Mouse (Mus musculus) splenic B cell, adult 2 months (primary cell): ENCODE measurements around the gene Faf2.
A peak's percentile ranks its signal among the peaks of the same experiment; 100 is the strongest.

Experiments
- DNase-seq: peaks from one replicate; pipeline ENCODE4 v3.0.0-alpha.2; 2011; ENCODE audit warnings: low read depth, low spot score
- H3K27me3 ChIP-seq: 2 replicates; pipeline ENCODE4 v1.6.1; 2012; ENCODE audit warnings: mild to moderate bottlenecking, low read length, moderate library complexity, mixed read lengths; ENCODE audit not compliant: control insufficient read depth, poor library complexity, insufficient read depth, severe bottlenecking
- H3K36me3 ChIP-seq: 2 replicates; pipeline ENCODE4 v1.6.1; 2012; ENCODE audit warnings: mild to moderate bottlenecking, low read length, moderate library complexity, mixed read lengths; ENCODE audit not compliant: control insufficient read depth, poor library complexity, insufficient read depth, severe bottlenecking

The Faf2 gene

GRCm38 (mm10) chr13:54681291-54681690 lies 59.7 kb downstream of the Faf2 start:
- no peak for DNase-seq
- Histone ChIP-seq H3K36me3 (peaks cover 33% of the 10 kb centered on the region), H3K27me3 (no peaks in the 10 kb centered on the region)

DNA sequence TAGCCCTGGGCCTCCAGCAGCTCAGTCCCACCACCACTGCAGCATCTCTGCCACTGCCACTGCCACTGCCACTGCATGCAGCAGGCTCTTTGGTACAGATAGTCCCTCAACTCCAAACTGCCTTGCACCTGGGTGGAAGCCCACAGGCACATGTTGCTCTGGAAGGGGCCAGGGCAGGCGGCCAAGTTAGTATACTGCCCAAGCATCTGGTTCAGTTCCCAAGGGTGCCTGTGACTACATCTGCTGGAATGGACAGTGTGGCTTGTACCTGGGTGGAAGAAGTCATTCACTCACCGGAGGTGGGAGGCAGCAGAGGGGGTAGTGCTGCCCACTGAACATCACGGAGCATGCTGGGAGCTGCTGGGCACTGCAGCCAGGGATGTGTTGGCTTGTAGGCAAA lies 61.7 kb downstream of the Faf2 start:
- DNase-seq: no peak
- H3K36me3 ChIP-seq: peaks cover 33% of the 10 kb centered on the region
- H3K27me3 ChIP-seq: no peaks in the 10 kb centered on the region

GRCm38 (mm10) chr13:54684140-54684896 lies 62.7 kb downstream of the Faf2 start:
- Histone ChIP-seq H3K27me3 (no peaks in the 10 kb centered on the region), H3K36me3 (peaks cover 31% of the 10 kb centered on the region)
- no peak for DNase-seq

DNA sequence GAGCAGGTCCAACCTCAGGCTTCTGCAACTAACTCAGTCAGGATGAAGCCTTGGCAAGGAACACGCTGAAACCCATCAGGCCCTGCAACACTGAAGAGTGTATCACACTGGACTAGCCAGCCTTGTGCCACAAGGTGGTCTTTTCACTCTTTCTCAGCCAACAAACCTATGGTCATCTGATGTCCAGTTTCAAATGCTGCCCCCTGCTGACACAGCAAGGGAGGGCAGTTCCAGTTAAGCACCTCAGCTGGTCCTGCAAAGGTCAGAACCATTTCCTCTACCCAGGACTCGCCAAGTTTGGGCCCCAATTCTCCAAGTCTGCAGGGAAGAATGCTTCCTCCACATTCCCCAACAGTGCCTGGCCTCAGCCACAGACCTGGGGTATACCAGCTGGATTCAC lies 63.6 kb downstream of the Faf2 start:
- Histone ChIP-seq H3K27me3 (no peaks in the 10 kb centered on the region), H3K36me3 (peaks cover 28% of the 10 kb centered on the region)
- DNase-seq: peak; percentile 33

- DNase-seq: no peak
- Histone ChIP-seq H3K27me3 (no peaks in the 10 kb centered on the region), H3K36me3 (peaks cover 20% of the 10 kb centered on the region)
Measured at GRCm38 (mm10) chr13:54686139-54687053, 64.8 kb downstream of the Faf2 start.

DNA sequence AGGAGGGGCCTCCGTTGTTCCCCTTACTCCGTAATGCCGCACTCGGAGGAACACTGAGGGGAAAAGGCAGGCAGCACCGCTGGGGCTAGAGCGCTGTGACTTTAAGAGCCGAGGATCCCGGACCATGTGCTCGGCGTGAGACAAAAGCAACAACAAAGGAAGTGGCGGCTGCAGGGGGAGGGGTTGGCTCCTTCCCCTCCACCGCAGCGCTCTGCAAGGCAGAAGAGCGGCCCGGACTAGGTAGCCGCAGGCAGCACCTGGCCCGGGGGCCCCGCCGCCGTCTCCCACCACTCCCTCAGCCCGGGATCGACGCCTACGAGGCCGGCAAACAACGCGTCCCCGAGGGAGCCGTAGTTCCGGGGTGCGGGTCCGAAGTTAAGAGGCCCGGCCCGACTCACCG lies 65.5 kb downstream of the Faf2 start:
- H3K27me3 ChIP-seq: no peaks in the 10 kb centered on the region
- DNase-seq: peak; percentile 86
- peaks cover 13% of the 10 kb centered on the region for H3K36me3 ChIP-seq

DNA sequence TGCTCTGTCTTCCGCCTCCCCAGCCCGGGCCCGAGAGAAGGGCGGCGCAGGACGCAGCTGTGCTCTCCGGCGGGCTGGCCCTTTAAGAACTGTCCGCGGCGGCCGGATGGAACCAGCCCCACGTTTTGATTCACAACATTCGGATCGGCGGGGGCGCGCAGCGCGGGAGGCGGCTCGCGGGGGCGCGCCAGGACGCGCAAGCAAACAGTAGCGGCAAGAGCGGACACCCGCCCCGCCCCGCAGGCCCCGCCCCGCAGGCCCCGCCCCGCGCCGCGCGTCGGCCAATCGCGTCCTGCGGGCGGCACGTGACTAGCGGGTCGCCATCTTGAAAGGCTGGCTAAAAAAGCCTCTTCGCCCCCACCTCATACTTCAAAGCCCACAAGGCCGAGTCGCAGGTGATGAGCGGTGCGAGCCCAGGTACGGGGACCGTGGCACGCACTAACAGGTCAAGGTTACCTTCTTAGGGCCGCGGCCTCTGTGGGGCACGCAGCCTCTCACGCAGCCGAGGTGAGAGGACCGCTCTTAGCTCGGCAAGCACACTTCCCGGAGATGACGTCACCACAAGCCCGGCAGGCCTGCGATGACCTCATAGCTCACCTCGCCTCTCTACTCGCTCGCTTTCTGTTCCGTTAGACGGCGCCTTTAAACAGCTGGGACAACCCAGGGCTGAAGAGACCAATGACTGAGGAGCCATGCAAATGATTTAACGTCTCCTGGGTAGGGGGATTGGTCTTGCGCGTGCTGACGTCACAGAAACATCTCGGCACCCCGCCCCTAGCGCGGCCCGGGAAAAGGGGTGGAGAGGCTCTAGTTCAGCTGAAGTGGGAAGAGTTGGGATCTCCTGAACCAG lies 66.2 kb downstream of the Faf2 start:
- peak; percentile 98 for DNase-seq
- peaks cover 10% of the 10 kb centered on the region for H3K36me3 ChIP-seq
- H3K27me3 ChIP-seq: no peaks in the 10 kb centered on the region

GRCm38 (mm10) chr13:54690151-54690740 lies 68.7 kb downstream of the Faf2 start:
- Histone ChIP-seq H3K36me3 (no peaks in the 10 kb centered on the region), H3K27me3 (no peaks in the 10 kb centered on the region)
- DNase-seq: no peak

DNA sequence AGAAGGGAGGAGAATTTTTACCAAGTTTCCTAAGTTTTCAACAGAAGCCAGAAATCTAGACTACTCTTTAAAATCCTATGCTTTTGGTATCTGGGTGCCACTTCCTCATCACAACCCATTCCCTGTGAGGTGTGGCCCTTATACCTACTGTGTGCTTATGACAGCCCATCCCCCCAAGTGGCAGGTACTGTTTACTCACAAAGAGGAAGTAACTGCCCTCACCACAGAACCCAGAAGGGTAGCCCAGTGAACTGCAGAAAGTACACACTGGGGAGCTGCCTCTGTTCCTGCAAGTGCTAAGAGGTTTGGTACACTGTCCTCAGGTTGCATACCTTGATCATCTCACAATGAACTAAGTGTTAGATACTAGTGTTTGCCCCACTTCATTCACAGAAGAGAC lies 70.2 kb downstream of the Faf2 start:
- H3K36me3 ChIP-seq: no peaks in the 10 kb centered on the region
- peak; percentile 82 for DNase-seq
- no peaks in the 10 kb centered on the region for H3K27me3 ChIP-seq

DNA sequence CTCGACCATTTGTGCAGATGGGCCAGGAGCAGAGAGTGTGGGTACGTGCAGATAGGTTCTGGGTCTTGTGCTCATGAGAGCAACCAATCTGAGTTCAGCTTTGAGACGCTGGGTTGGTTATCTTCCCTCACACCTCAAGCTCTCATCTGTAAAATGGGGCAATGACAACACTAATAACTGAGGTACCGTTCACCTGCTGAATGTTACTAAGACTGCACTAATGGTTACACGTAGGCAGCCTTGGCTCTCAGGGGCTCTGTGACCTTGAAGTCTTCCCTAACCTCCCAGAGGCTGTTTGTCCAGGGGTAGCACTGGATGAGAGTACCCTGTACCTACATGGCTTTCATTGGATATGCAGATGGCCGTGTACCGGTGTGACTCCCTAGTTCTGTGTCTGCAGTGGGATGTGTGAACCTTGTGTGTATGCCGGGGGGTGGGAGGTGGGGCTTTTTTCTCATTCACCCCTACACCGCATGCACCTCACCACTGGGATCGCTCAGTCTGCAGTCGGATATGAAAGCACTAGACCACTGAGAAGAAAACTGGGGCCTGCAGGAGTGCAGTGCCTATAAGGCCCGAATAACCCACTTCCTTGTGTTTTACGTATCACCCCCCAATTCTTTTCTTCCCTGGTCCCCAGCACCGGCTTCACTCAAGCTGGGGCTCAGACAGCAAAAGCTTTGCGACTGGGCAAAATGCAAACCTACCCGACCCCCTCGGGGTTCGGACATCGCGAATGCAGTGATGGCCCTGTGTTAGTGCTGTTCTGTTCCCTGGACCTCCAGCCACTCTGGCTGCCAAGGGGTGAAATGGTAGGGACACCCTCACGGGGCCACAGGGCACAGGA lies 71.3 kb downstream of the Faf2 start:
- no peaks in the 10 kb centered on the region for H3K27me3 ChIP-seq
- no peak for DNase-seq

DNA sequence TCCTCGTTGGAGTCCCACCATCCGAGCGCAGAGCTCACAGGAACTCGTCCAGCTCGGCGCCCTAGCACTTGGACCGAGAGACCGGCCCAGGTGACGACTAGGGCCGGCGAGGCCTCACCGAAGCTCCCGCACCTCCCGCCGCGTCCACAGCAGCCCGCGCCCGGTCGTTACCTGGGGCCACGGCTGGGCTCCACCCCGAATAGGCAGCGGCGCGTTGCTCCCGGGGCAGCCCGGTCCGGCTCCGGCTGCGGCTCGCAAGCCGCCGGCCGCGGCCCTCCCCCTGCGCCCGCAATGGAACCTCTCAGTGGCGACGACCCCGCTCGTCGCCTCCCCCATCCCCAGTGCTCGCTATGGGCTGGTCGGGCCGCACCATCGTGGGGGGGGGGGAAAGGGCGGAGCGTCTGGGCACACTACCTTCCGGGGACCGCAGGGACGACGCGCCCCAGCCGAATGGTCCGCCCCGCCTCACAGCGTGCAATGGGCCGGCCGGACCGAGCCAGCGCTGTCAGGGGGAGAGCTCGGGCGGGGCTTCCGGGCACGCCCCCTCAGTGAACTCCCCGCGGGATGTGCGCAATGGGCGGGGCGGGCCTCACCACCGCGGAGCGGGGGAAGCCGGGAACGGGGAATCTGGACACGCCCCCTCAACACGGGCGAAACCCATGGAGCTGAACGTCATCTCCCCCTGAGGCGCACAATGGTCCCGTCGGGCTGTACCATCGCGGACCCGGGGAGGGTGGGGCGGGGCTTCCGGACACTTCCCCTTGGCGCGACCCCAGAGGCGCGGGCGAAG lies 72.2 kb downstream of the Faf2 start, which contains the start of gene Rnf44:
TSS of gene Rnf44 (minus strand) at position 350 of the 790 bp plus-strand sequence.
- Histone ChIP-seq H3K36me3 (no peaks in the 10 kb centered on the region), H3K27me3 (no peaks in the 10 kb centered on the region)
- peak; percentile 100 for DNase-seq

More for the DNA sequence above, 71.3 kb downstream of the Faf2 start:
- no peaks in the 10 kb centered on the region for H3K36me3 ChIP-seq

GRCm38 (mm10) chr13:54694348-54695060 lies 72.9 kb downstream of the Faf2 start:
- Histone ChIP-seq H3K27me3 (no peaks in the 10 kb centered on the region), H3K36me3 (no peaks in the 10 kb centered on the region)
- no peak for DNase-seq
